Mouse (Mus musculus): ENCODE data around the gene Traf3ip2.

- TF ChIP-seq CTCF (IDR thresholded peaks at IDR 0.05; ENCODE audit: control insufficient read depth, insufficient read depth, insufficient replicate concordance, low read depth, low read length) (no peak), POLR2A (IDR thresholded peaks at IDR 0.05; ENCODE audit: control insufficient read depth, low read depth, low read length) (no peak)
These were observed 1.2 kb downstream of the Traf3ip2 start for GRCm38 (mm10) chr10:39613973-39614372.
